9 mouse cellular contexts compared by ENCODE assay signal in the genomic region with DNA sequence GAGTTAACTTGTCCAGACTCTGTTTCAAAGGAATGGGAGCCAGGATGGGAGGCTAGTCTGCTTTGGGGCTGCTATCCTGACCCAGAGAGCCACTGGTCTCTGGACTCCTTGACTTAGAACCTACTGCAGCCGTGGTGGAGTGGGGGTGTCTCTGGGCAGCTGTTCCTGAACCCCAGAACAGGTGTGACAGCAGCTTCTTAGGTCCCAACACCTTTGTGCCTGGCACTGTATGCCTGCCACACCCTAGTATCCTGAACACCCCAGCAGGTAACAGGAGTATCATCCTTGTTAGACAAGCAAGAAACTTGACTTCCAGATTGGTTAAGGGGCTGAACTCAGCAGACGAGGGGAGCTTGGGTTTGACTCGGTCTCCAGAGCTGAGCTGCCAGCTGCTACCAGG.
DNase-seq lines count a peak whose midpoint lies in the region; ATAC-seq and TF ChIP-seq lines count a peak whose summit lies in the region.
"Had no signal": no experiment of that assay in that cellular context is flagged by ENCODE, and none has a peak within 500 bp of the region (broad histone marks: within the 10 kb centered on the region; RNA-seq: fewer than 3 reads in every experiment).

No protein-coding gene starts in this region.

- intact Hi-C loops in heart, postnatal 25 days (cut with DNase I) = loop anchor here (5.0 kb wide), 1 partner anchor 76 kb away; no protein-coding TSS in a partner anchor
- intact Hi-C loops in left cerebral cortex, adult 2 months (cut with DNase I) = loop anchor here (5.0 kb wide), 1 partner anchor 86 kb away; no protein-coding TSS in a partner anchor
- intact Hi-C loops in left cerebral cortex, postnatal 36 days (cut with DNase I) = loop anchor here (10.0 kb wide), 1 partner anchor 416 kb away; no protein-coding TSS in a partner anchor
- intact Hi-C loops in gastrocnemius, postnatal 36 days (cut with DNase I) = loop anchor here (1.0 kb wide), 1 partner anchor 66 kb away; no protein-coding TSS in a partner anchor

- H3K4me2 ChIP-seq in heart, embryonic 16.5 days (ENCODE audit: low read depth, low read length) = no peak overlapping the region
- H3K4me2 ChIP-seq: midbrain, embryonic 11.5 days had no signal

- H3K9me3 ChIP-seq in heart, embryonic 10.5 days = no peaks in the 10 kb centered on the region
- H3K9me3 ChIP-seq in heart, embryonic 16.5 days (replicated peaks; ENCODE audit: control insufficient read depth, low read length) = no peaks in the 10 kb centered on the region

- peaks cover 28% of the 10 kb centered on the region for H3K36me3 ChIP-seq in heart, embryonic 10.5 days
- peaks cover 16% of the 10 kb centered on the region for H3K36me3 ChIP-seq in heart, embryonic 16.5 days (ENCODE audit: control insufficient read depth, insufficient read depth)

- H3K27me3 ChIP-seq in heart, embryonic 10.5 days (ENCODE audit: insufficient read depth, poor library complexity, severe bottlenecking) = peaks cover 29% of the 10 kb centered on the region
- no peaks in the 10 kb centered on the region for H3K27me3 ChIP-seq in heart, embryonic 16.5 days (ENCODE audit: control insufficient read depth, insufficient read depth, low read length)

- no peak for TF ChIP-seq CTCF in left cerebral cortex, adult 2 months (IDR thresholded peaks at IDR 0.05)
- TF ChIP-seq CTCF in olfactory bulb, adult 2 months (IDR thresholded peaks at IDR 0.05; ENCODE audit: insufficient read depth, low read depth, low read length) = no peak

- H3K4me3 ChIP-seq in heart, embryonic 10.5 days = no peak overlapping the region
- no peak overlapping the region for H3K4me3 ChIP-seq in left cerebral cortex, adult 2 months
- H3K4me3 ChIP-seq in heart, embryonic 16.5 days (ENCODE audit: low read length) = no peak overlapping the region
- H3K4me3 ChIP-seq in olfactory bulb, adult 2 months (ENCODE audit: insufficient read depth, low read depth, low read length) = no peak overlapping the region

- ATAC-seq in heart, embryonic 16.5 days (replicated peaks; ENCODE audit: extremely low read depth, insufficient read depth, low FRiP score) = no peak

- peak overlapping the region; percentile 21; the same call in 1 of the 2 replicates for H3K9ac ChIP-seq in heart, embryonic 16.5 days (ENCODE audit: low read length)

- H3K4me1 ChIP-seq in heart, embryonic 10.5 days = peaks cover 74% of the 10 kb centered on the region
- H3K4me1 ChIP-seq in heart, embryonic 16.5 days (ENCODE audit: control insufficient read depth, insufficient read depth, low read length) = peaks cover 48% of the 10 kb centered on the region
- peaks cover 50% of the 10 kb centered on the region for H3K4me1 ChIP-seq in olfactory bulb, adult 2 months (ENCODE audit: control insufficient read depth, insufficient read depth, low read length)

- H3K27ac ChIP-seq in heart, embryonic 10.5 days = peak overlapping the region; percentile 49; the same call in 1 of the 2 replicates
- H3K27ac ChIP-seq in left cerebral cortex, adult 2 months = peak overlapping the region; percentile 34
- H3K27ac ChIP-seq in heart, embryonic 16.5 days (ENCODE audit: low read length) = peak overlapping the region; percentile 24
- peak overlapping the region; percentile 32 for H3K27ac ChIP-seq in olfactory bulb, adult 2 months (ENCODE audit: insufficient read depth, low read depth, low read length)

- no peak for TF ChIP-seq POLR2A in olfactory bulb, adult 2 months (IDR thresholded peaks at IDR 0.05; ENCODE audit: insufficient read depth, low read depth, low read length)

- whole genome bisulfite sequencing in heart, embryonic 10.5 days = 51% methylated on average over 3 of the region's 3 CpGs
- WGBS in heart, embryonic 16.5 days = 56% methylated on average over 3 of the region's 3 CpGs
- WGBS in olfactory bulb, adult 2 months = 32% methylated on average over 3 of the region's 3 CpGs

- no peak for DNase-seq in heart, embryonic 10.5 days (ENCODE audit: low spot score)
- DNase-seq in heart, postnatal 25 days (ENCODE audit: low spot score) = no peak
- no peak for DNase-seq in left cerebral cortex, adult 2 months (ENCODE audit: extremely low spot score in 1 of 2, low spot score in 2 of 2)
- no peak for DNase-seq in left cerebral cortex, postnatal 36 days (ENCODE audit: low spot score in 2 of 2)
- no peak for DNase-seq in gastrocnemius, postnatal 36 days
- DNase-seq: gastrocnemius, postnatal 10 days had no signal
